In genomic region chr12:81922838-81923237, GRCm38 (mm10) we compare ENCODE assay signal across 16 mouse cellular contexts.
DNase-seq lines count a peak whose midpoint lies in the region; ATAC-seq and TF ChIP-seq lines count a peak whose summit lies in the region.
"Had no signal": no experiment of that assay in that cellular context is flagged by ENCODE, and none has a peak within 500 bp of the region (broad histone marks: within the 10 kb centered on the region; RNA-seq: fewer than 3 reads in every experiment).

No protein-coding gene starts in this region.

- no peaks in the 10 kb centered on the region for H3K9me3 ChIP-seq in heart, embryonic 11.5 days (replicated peaks; ENCODE audit: control insufficient read depth, low read length)
- no peaks in the 10 kb centered on the region for H3K9me3 ChIP-seq in heart, embryonic 16.5 days (replicated peaks; ENCODE audit: control insufficient read depth, low read length)
- H3K9me3 ChIP-seq: forebrain, embryonic 15.5 days; heart, embryonic 10.5 days; hindbrain, embryonic 15.5 days had no signal

- no peak overlapping the region for H3K9ac ChIP-seq in heart, embryonic 11.5 days (ENCODE audit: low read depth, low read length)
- no peak overlapping the region for H3K9ac ChIP-seq in heart, embryonic 16.5 days (ENCODE audit: low read length)
- H3K9ac ChIP-seq: forebrain, embryonic 15.5 days; hindbrain, embryonic 15.5 days had no signal

- no peaks in the 10 kb centered on the region for H3K27me3 ChIP-seq in heart, embryonic 11.5 days (ENCODE audit: control insufficient read depth, insufficient read depth, low read length)
- no peaks in the 10 kb centered on the region for H3K27me3 ChIP-seq in heart, embryonic 16.5 days (ENCODE audit: control insufficient read depth, insufficient read depth, low read length)
- no peaks in the 10 kb centered on the region for H3K27me3 ChIP-seq in testis, adult 2 months (ENCODE audit: control insufficient read depth, insufficient read depth, low read length)
- H3K27me3 ChIP-seq: forebrain, embryonic 15.5 days; hindbrain, embryonic 15.5 days had no signal

- H3K36me3 ChIP-seq in heart, embryonic 11.5 days (ENCODE audit: control insufficient read depth, insufficient read depth, low read length) = peaks cover 5% of the 10 kb centered on the region; the same call in 1 of the 2 replicates
- H3K36me3 ChIP-seq in heart, embryonic 16.5 days (ENCODE audit: control insufficient read depth, insufficient read depth) = peaks cover 16% of the 10 kb centered on the region; the same call in 1 of the 2 replicates
- H3K36me3 ChIP-seq in testis, adult 2 months (ENCODE audit: control insufficient read depth, insufficient read depth, low read length) = no peaks in the 10 kb centered on the region; the same call in 1 of the 2 replicates

- no peak for DNase-seq in heart, adult 8-10 months (ENCODE audit: low spot score)
- no peak for DNase-seq in heart, adult 9 months (ENCODE audit: low spot score in 2 of 2)
- no peak for DNase-seq in testis, postnatal 14 days (ENCODE audit: low spot score)
- DNase-seq: adrenal gland, adult 8-10 months; adrenal gland, postnatal 36 days; cerebellum, adult 2 months; cerebellum, postnatal 10 days; gastrocnemius, postnatal 36 days; kidney, adult 2 months had no signal

- ATAC-seq in heart, embryonic 11.5 days (replicated peaks; ENCODE audit: insufficient number of reproducible peaks, low FRiP score, low TSS enrichment) = no peak
- ATAC-seq in heart, embryonic 16.5 days (replicated peaks; ENCODE audit: extremely low read depth, insufficient read depth, low FRiP score) = peak; percentile 32; the same call in 1 of the 2 replicates
- ATAC-seq: forebrain, embryonic 15.5 days; intestine, embryonic 16.5 days had no signal

- WGBS in heart, embryonic 11.5 days (ENCODE audit: insufficient replicate concordance) = 26% methylated on average over 3 of the region's 3 CpGs
- 40% methylated on average over 3 of the region's 3 CpGs for WGBS in heart, embryonic 16.5 days

- TF ChIP-seq POLR2A in testis, adult 2 months (IDR thresholded peaks at IDR 0.05; ENCODE audit: control insufficient read depth, low read depth, low read length) = no peak

- H3K4me3 ChIP-seq in heart, embryonic 11.5 days (ENCODE audit: low read depth, low read length) = no peak overlapping the region
- no peak overlapping the region for H3K4me3 ChIP-seq in heart, embryonic 16.5 days (ENCODE audit: low read length)
- no peak overlapping the region for H3K4me3 ChIP-seq in testis, adult 2 months (ENCODE audit: control insufficient read depth, low read depth, low read length)
- H3K4me3 ChIP-seq: forebrain, embryonic 15.5 days; heart, embryonic 10.5 days; hindbrain, embryonic 15.5 days had no signal

- peak overlapping the region; percentile 15; the same call in 1 of the 2 replicates for H3K27ac ChIP-seq in heart, embryonic 11.5 days (ENCODE audit: low read depth, low read length)
- H3K27ac ChIP-seq in heart, embryonic 16.5 days (ENCODE audit: low read length) = no peak overlapping the region
- peak overlapping the region; percentile 21; the same call in 1 of the 2 replicates for H3K27ac ChIP-seq in testis, adult 2 months (ENCODE audit: control insufficient read depth, insufficient read depth, low read depth, low read length)
- H3K27ac ChIP-seq: forebrain, embryonic 15.5 days; heart, embryonic 10.5 days; hindbrain, embryonic 15.5 days had no signal

- peaks cover 15% of the 10 kb centered on the region for H3K4me1 ChIP-seq in heart, embryonic 11.5 days (ENCODE audit: control insufficient read depth, insufficient read depth, low read length)
- peaks cover 8% of the 10 kb centered on the region for H3K4me1 ChIP-seq in heart, embryonic 16.5 days (ENCODE audit: control insufficient read depth, insufficient read depth, low read length)
- no peaks in the 10 kb centered on the region for H3K4me1 ChIP-seq in testis, adult 2 months (ENCODE audit: control insufficient read depth, insufficient read depth, low read length)

- H3K4me2 ChIP-seq in heart, embryonic 11.5 days = no peak overlapping the region
- no peak overlapping the region for H3K4me2 ChIP-seq in heart, embryonic 16.5 days (ENCODE audit: low read depth, low read length)
- H3K4me2 ChIP-seq: forebrain, embryonic 15.5 days; hindbrain, embryonic 15.5 days had no signal

- TF ChIP-seq CTCF in testis, adult 2 months (IDR thresholded peaks at IDR 0.05; ENCODE audit: control insufficient read depth, insufficient read depth, insufficient replicate concordance, low read depth, low read length) = no peak
